Mouse (Mus musculus): ENCODE measurements around the gene Pfkl. TPM values are rescaled to one million over a fixed set of nuclear protein-coding genes. Genes with fewer than 3 reads are reported as not detected.

Pfkl gene
- total RNA-seq (2023): 10 to 100 TPM; 88.5 to 94.7 TPM

DNA sequence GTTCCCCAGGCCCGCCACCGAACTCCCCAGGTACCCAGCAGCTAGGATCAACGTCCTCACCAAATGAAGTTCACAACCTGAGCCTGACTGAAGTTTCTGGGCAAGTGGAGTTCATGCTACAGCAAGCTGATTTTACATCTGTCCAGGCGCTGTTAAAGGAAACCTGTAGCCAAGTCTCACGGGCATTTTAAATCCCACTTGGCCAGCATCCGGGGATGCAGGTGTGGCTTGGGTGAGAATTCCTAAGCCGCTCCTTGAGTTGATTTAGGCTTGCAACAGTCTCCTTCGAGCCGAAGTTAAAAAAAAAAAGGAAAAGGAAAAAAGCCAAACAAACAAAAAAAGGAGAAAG, at the start of gene Pfkl:
TSS of gene Pfkl (minus strand) at position 139 of the 349 bp plus-strand sequence.

DNA sequence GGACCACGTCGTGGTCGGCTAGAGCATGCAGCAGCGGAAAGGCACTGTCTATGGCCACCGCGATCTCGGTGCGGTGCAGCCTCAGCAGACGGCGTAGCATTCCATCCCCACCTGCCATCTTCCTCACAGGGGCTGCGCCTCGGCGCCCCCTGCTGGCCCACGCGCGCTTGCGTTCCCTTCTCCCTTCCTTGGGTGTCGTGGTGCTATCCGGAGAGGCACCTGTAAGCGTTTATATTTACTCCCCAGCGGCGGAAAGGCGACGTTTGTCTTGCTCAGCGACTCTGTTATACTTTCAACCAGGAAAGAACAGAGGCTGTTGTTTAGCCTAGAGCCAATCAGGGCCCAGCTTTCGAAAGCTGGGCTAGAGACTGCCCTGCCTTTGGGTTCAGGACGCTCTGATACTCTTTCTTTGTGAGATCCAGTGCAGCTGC, 33.5 kb upstream of the Pfkl start, which contains the start of gene Aire:
TSS of gene Aire (minus strand) at position 205 of the 431 bp plus-strand sequence.

DNA sequence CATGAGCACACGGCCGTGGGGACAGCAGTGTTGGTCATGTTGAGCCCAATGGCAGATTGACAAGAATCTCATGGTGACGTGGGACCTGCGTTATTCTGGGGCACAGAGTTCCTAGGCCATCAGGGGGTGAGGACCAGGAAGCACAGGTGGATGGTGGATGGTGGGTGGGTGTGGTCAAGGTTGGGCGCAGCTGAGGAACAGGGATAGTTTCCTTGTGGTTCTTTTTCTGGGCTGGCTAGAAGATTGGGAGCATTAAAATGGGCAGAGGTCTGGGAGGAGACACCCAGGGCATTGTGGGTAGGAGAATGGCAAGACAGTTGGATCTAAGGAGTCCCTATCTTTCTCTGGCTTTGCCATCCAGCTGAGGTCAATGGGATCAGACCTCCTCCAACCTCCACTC, 31.8 kb upstream of the Pfkl start, which contains the start of gene Dnmt3l:
TSS of gene Dnmt3l (plus strand) at position 301 of the 400 bp plus-strand sequence.

DNA sequence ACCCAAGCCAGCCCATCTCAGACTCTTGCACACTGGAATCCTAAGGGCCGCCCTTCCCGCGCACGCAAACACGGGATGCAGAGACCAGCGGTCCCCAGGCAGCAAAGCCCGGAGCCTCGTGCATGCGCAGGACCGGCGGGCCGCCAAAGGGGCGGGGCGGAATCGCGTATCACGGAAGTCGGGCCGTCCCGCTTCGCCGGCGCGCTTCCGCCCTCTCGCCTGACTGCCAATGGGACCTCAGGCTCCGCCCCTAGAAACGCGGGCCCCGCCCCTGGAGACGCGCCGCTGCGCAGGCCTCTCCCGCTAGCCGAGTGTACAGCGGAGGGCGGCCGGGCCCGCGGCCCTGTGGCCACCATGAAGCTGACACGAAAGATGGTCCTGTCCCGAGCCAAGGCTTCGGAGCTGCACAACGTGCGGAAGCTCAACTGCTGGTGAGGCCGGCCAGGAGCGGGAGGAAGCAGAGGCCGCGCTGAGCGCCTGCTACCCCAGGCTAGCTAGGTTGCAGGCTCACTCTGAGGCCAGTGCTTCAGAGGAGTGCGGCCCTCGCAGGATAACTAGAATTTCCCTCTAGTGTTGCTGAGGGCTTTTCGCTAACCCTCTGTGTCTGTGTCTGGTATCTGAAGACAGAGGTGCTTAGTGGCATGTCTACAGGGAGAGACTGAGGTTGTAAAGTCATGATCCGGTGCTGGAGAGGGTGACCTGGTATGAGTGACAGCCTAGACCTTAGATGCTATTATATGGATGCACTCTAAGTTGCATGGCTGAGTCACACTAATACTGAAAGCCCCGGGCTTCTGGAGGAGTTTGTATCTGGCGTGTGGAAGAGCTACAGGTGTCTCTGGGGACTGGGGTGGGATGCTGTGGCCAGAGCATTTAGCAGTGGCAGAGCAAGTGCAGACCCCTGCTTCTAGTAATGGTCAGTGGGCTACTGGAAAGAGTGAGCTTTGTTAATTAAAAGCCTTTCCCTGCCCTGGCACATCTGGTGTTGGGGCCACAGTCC, 31.2 kb downstream of the Pfkl start, which contains the start of gene 1810043G02Rik:
TSS of gene 1810043G02Rik (plus strand) at position 174 of the 1,000 bp plus-strand sequence.

DNA sequence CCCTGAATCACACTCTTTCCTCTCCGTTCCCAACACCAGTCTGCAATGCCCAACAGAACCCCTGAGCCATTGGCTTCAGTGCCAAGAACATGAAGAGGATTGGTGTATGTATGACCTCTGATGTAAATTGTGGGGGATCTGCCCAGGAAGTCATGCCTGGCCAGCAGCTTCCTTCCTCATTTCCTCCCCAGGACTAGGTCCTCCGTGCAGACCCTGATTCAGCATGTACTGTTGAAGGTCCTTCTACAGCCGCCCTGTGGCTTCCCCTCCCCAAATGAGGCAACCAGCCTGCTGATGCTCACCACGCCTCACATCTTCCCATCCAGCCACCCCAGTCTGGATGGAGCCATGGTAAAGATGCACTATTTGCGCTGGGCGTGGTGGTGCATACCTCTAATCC, 39.4 kb downstream of the Pfkl start, which contains the start of gene Trpm2:
TSS of gene Trpm2 (minus strand) at position 83 of the 400 bp plus-strand sequence.

Other genes with a start within 250 kb of the Pfkl start
- gene Gm3238, start 238.8 kb downstream of the Pfkl start, total RNA-seq (2023): not detected
- not detected for gene Gm7138, start 233.1 kb downstream of the Pfkl start, total RNA-seq (2023)
- not detected for gene Gm3250, start 227.5 kb downstream of the Pfkl start, total RNA-seq (2023)
- gene Gm7137, start 221.9 kb downstream of the Pfkl start, total RNA-seq (2023): not detected
- gene Gm9639, start 215.0 kb downstream of the Pfkl start, total RNA-seq (2023): not detected
- not detected for gene Gm19668, start 210.9 kb downstream of the Pfkl start, total RNA-seq (2023)
- not detected for gene Gm9507, start 198.2 kb downstream of the Pfkl start, total RNA-seq (2023)
- not detected for gene Gm2696, start 195.4 kb downstream of the Pfkl start, total RNA-seq (2023)
- gene Krtap10-4, start 183.0 kb downstream of the Pfkl start, total RNA-seq (2023): not detected
- gene Krtap10-10, start 174.1 kb downstream of the Pfkl start, total RNA-seq (2023): not detected
- not detected for gene Gm36176, start 163.3 kb downstream of the Pfkl start, total RNA-seq (2023)
- gene Gm10318, start 157.2 kb downstream of the Pfkl start, total RNA-seq (2023): not detected
- gene Gm3285, start 148.1 kb downstream of the Pfkl start, total RNA-seq (2023): not detected
- under 1 TPM in 1 of 2 experiments, not detected in 1; 0.20 TPM for gene Lrrc3, start 107.5 kb downstream of the Pfkl start, total RNA-seq (2023)
- 10 to 100 TPM; 22.2 to 34.6 TPM for gene Trpm2, start 39.5 kb downstream of the Pfkl start, total RNA-seq (2023)
- 10 to 100 TPM; 12.2 to 15.5 TPM for gene 1810043G02Rik, start 31.6 kb downstream of the Pfkl start, total RNA-seq (2023)
- gene Dnmt3l, start 31.9 kb upstream of the Pfkl start, total RNA-seq (2023): not detected
- 1 to 10 TPM; 1.5 to 2.3 TPM for gene Aire, start 33.5 kb upstream of the Pfkl start, total RNA-seq (2023)
- gene Icosl, start 59.2 kb upstream of the Pfkl start, total RNA-seq (2023): 100 to 1,000 TPM; 295 to 378 TPM
- gene D10Jhu81e, start 159.7 kb upstream of the Pfkl start, total RNA-seq (2023): 10 to 100 TPM; 46.4 to 52.8 TPM
- gene Pwp2, start 175.1 kb upstream of the Pfkl start, total RNA-seq (2023): 10 to 100 TPM; 27.0 to 27.2 TPM
- gene Trappc10, start 234.6 kb upstream of the Pfkl start, total RNA-seq (2023): 10 to 100 TPM; 69.3 to 70.7 TPM